Mouse (Mus musculus) liver, adult 2 months (tissue): ENCODE data around the gene Mtap.

Experiments
- CTCF ChIP-seq: fragments of 200-500 bp; IDR thresholded peaks from 2 replicates; pipeline ENCODE4 v1.5.1; 2011; ENCODE audit warnings: low read depth, low read length, control low read depth
- POLR2A ChIP-seq: fragments of 200-500 bp; IDR thresholded peaks from 2 replicates; pipeline ENCODE4 v1.6.1; 2011; ENCODE audit warnings: low read length, control low read depth; ENCODE audit not compliant: insufficient read depth; ENCODE audit errors: extremely low read depth

DNA sequence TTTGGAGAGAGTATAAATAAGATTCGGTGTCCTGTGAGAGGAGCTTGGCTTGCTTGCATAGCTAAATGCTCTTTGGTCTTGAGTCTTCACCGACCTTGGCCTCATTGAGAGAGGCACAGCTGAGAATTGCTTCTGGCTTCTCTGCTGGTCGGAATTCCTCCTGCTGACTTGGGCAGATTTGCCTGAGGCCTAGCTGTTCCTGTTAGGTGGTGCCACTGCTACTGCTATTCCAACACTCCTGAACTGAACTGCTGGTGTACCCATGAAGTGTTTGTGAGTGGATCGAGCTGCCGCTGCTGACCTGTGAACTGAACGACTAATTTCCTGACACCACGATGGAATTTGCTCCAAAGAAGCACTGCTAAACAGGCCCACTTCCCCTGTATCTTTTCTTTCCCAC is 73.4 kb downstream of the Mtap start:
- TF ChIP-seq CTCF (no peak), POLR2A (no peak)
